Mouse (Mus musculus) heart, embryonic 11.5 days (tissue): ENCODE data around the gene Slc25a24. TPM values are rescaled to one million over a fixed set of nuclear protein-coding genes. Genes with fewer than 3 reads are reported as not detected.
A peak's percentile ranks its signal among the peaks of the same experiment; 100 is the strongest.

ENCODE experiments used
- ATAC-seq: fragments of 200-750 bp; cut with Nextera tagmentation; replicated peaks from 2 replicates; pipeline ENCODE4 v1.8.0; 2017; ENCODE audit warnings: moderate library complexity; ENCODE audit not compliant: insufficient number of reproducible peaks, low FRiP score, low TSS enrichment
- H3K27ac ChIP-seq: fragments of 300-500 bp; sonication (generic); 2 replicates; pipeline ENCODE4 v1.5.1; 2014; ENCODE audit warnings: mild to moderate bottlenecking, low read depth, low read length
- H3K27me3 ChIP-seq: fragments of 300-500 bp; sonication (generic); 2 replicates; pipeline ENCODE4 v1.6.1; 2014; ENCODE audit warnings: mild to moderate bottlenecking, low read length, mixed read lengths; ENCODE audit not compliant: control insufficient read depth, insufficient read depth
- H3K36me3 ChIP-seq: fragments of 300-500 bp; sonication (generic); 2 replicates; pipeline ENCODE4 v1.6.1; 2014; ENCODE audit warnings: mild to moderate bottlenecking, low read length, moderate library complexity, mixed read lengths; ENCODE audit not compliant: control insufficient read depth, insufficient read depth
- H3K4me1 ChIP-seq: fragments of 300-500 bp; sonication (generic); 2 replicates; pipeline ENCODE4 v1.6.1; 2014; ENCODE audit warnings: low read length; ENCODE audit not compliant: control insufficient read depth, insufficient read depth
- H3K4me2 ChIP-seq: fragments of 300-500 bp; sonication (generic); 2 replicates; pipeline ENCODE4 v1.6.1; 2014; ENCODE audit warnings: mild to moderate bottlenecking, moderate library complexity
- H3K4me3 ChIP-seq: fragments of 300-500 bp; sonication (generic); 2 replicates; pipeline ENCODE4 v1.5.1; 2014; ENCODE audit warnings: low read depth, low read length
- H3K9ac ChIP-seq: fragments of 300-500 bp; sonication (generic); 2 replicates; pipeline ENCODE4 v1.6.1; 2014; ENCODE audit warnings: mild to moderate bottlenecking, low read depth, low read length, moderate library complexity
- H3K9me3 ChIP-seq: fragments of 300-500 bp; sonication (generic); replicated peaks from 2 replicates; pipeline ENCODE4 v1.6.1; 2016; ENCODE audit warnings: low read length; ENCODE audit not compliant: control insufficient read depth
- WGBS: fragments of 180-500 bp; shearing (Covaris S2); extraction: QIAGEN DNeasy Blood & Tissue Kit; methylation state at CpG from one replicate; pipeline ENCODE4 v1.1.7; 2014; ENCODE audit not compliant: insufficient replicate concordance; 5-methylcytosine and 5-hydroxymethylcytosine counted together
- polyA plus RNA-seq: library from polyadenylated mRNA; unstranded; fragments of >200 nt; fragmentation: Nextera tagmentation; extraction: Ambion mirVana; gene quantifications from 2 replicates; pipeline ENCODE4 v1.2.1, GENCODE M21; 2014

The Slc25a24 gene
- polyA plus RNA-seq, 1 experiment from 2014 or later = 38.1 TPM

GRCm38 (mm10) chr3:109123531-109123981, 607 bp downstream of the Slc25a24 start:
- H3K9ac ChIP-seq = peak overlapping the region; percentile 97
- peak overlapping the region; percentile 78 for H3K4me2 ChIP-seq
- H3K4me3 ChIP-seq = peak overlapping the region; percentile 88
- WGBS = 3% methylated on average over 8 of the region's 8 CpGs
- H3K36me3 ChIP-seq = 0 out of 2 replicates have a peak, but pooled peaks cover 3% of the 10 kb centered on the region
- no peaks in the 10 kb centered on the region for H3K9me3 ChIP-seq
- H3K27ac ChIP-seq = peak overlapping the region; percentile 94
- H3K4me1 ChIP-seq = peaks cover 19% of the 10 kb centered on the region
- no peaks in the 10 kb centered on the region for H3K27me3 ChIP-seq
- ATAC-seq = peak; percentile 14; the same call in 1 of the 2 replicates

- Histone ChIP-seq H3K4me3 (peak overlapping the region; percentile 88), H3K27ac (no peak overlapping the region; the same call in 1 of the 2 replicates), H3K36me3 (0 out of 2 replicates have a peak, but pooled peaks cover 3% of the 10 kb centered on the region), H3K27me3 (no peaks in the 10 kb centered on the region), H3K4me1 (peaks cover 19% of the 10 kb centered on the region), H3K9ac (no peak overlapping the region), H3K4me2 (peak overlapping the region; percentile 78), H3K9me3 (no peaks in the 10 kb centered on the region)
- ATAC-seq = no peak
- 19% methylated on average over 4 of the region's 4 CpGs for WGBS
Observed at GRCm38 (mm10) chr3:109124091-109124490, 1.1 kb downstream of the Slc25a24 start.

- Histone ChIP-seq H3K36me3 (0 out of 2 replicates have a peak, but pooled peaks cover 3% of the 10 kb centered on the region), H3K9me3 (no peaks in the 10 kb centered on the region), H3K4me2 (0 out of 2 replicates have a peak overlapping the region, but pooled peaks have one; percentile 17), H3K4me1 (peaks cover 19% of the 10 kb centered on the region), H3K4me3 (no peak overlapping the region), H3K9ac (no peak overlapping the region), H3K27ac (0 out of 2 replicates have a peak overlapping the region, but pooled peaks have one; percentile 10), H3K27me3 (no peaks in the 10 kb centered on the region)
- 53% methylated on average over 6 of the region's 6 CpGs for WGBS
- peak; percentile 44; the same call in 1 of the 2 replicates for ATAC-seq
Observed at GRCm38 (mm10) chr3:109125531-109125930, 2.6 kb downstream of the Slc25a24 start.

- 71% methylated on average over 5 of the region's 5 CpGs for WGBS
- Histone ChIP-seq H3K4me3 (no peak overlapping the region), H3K4me1 (peaks cover 8% of the 10 kb centered on the region), H3K27ac (no peak overlapping the region), H3K9me3 (no peaks in the 10 kb centered on the region), H3K36me3 (peaks cover 3% of the 10 kb centered on the region; the same call in 1 of the 2 replicates), H3K4me2 (no peak overlapping the region), H3K9ac (no peak overlapping the region), H3K27me3 (no peaks in the 10 kb centered on the region)
- no peak for ATAC-seq
Observed at GRCm38 (mm10) chr3:109129768-109130167, 6.8 kb downstream of the Slc25a24 start.

DNA sequence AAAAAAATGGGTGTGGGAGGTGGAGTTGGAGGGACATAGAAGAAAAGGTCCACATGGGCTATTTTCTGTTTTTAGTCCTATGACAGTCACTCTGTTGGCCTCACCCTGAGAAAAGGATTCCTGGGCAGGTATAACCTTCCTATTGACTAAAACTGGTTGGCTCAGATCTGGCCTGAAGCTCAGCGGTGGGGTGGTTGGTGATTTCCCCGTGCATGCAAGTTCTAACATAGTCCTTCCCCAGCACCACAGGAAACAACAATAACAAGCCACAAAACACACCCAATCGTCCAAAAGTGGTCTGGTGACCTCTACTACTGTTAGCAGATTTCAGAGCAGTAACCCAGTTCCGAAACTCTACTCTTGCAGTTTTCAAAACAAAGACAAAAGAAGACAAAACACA, 10.0 kb downstream of the Slc25a24 start:
- WGBS = 87% methylated on average over 4 of the region's 4 CpGs
- Histone ChIP-seq H3K27me3 (no peaks in the 10 kb centered on the region), H3K4me1 (no peaks in the 10 kb centered on the region), H3K9ac (no peak overlapping the region), H3K4me3 (no peak overlapping the region), H3K9me3 (no peaks in the 10 kb centered on the region), H3K36me3 (peaks cover 5% of the 10 kb centered on the region; the same call in 1 of the 2 replicates), H3K27ac (no peak overlapping the region), H3K4me2 (no peak overlapping the region)
- ATAC-seq = no peak

- Histone ChIP-seq H3K27ac (no peak overlapping the region), H3K4me1 (no peaks in the 10 kb centered on the region), H3K27me3 (no peaks in the 10 kb centered on the region), H3K4me2 (no peak overlapping the region), H3K9me3 (no peaks in the 10 kb centered on the region), H3K9ac (no peak overlapping the region), H3K36me3 (peaks cover 5% of the 10 kb centered on the region; the same call in 1 of the 2 replicates), H3K4me3 (no peak overlapping the region)
- 93% methylated on average over 15 of the region's 15 CpGs for WGBS
- ATAC-seq = no peak
Observed at GRCm38 (mm10) chr3:109134036-109134435, 11.1 kb downstream of the Slc25a24 start.

DNA sequence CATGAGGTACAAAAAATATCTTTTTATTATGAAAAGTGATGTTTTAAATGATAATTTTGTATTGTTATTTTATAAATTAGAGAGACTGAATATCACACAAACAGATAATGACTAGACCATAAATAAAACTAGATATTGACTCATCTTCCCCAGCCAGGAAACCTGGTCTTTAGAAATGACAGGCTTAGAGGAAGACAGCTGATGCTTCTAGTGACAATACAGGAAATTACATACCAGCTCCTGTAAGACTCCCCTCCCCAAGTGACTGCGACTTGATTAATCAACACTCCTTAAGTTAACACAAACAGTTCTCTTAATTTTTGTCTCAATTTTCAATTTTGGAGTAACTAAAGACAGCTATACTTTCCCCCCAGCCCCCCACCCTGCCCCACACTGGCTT, 12.4 kb downstream of the Slc25a24 start:
- 71% methylated on average over 1 of the region's 1 CpGs for WGBS

GRCm38 (mm10) chr3:109152561-109152960, 29.6 kb downstream of the Slc25a24 start:
- H3K4me1 ChIP-seq = no peaks in the 10 kb centered on the region
- no peaks in the 10 kb centered on the region for H3K9me3 ChIP-seq
- H3K27ac ChIP-seq = no peak overlapping the region
- 70% methylated on average over 4 of the region's 4 CpGs for WGBS
- no peak overlapping the region for H3K4me3 ChIP-seq
- no peak overlapping the region for H3K4me2 ChIP-seq
- no peak overlapping the region for H3K9ac ChIP-seq
- no peaks in the 10 kb centered on the region for H3K27me3 ChIP-seq
- H3K36me3 ChIP-seq = no peaks in the 10 kb centered on the region
- ATAC-seq = no peak

More for the DNA sequence above, 12.4 kb downstream of the Slc25a24 start:
- Histone ChIP-seq H3K4me2 (no peak overlapping the region), H3K27me3 (no peaks in the 10 kb centered on the region), H3K4me1 (no peaks in the 10 kb centered on the region), H3K9ac (no peak overlapping the region), H3K9me3 (no peaks in the 10 kb centered on the region), H3K27ac (no peak overlapping the region), H3K4me3 (no peak overlapping the region), H3K36me3 (peaks cover 5% of the 10 kb centered on the region; the same call in 1 of the 2 replicates)
- no peak for ATAC-seq

- Histone ChIP-seq H3K9me3 (no peaks in the 10 kb centered on the region), H3K27me3 (no peaks in the 10 kb centered on the region), H3K9ac (no peak overlapping the region), H3K4me1 (no peaks in the 10 kb centered on the region), H3K36me3 (no peaks in the 10 kb centered on the region), H3K4me2 (no peak overlapping the region), H3K4me3 (no peak overlapping the region), H3K27ac (no peak overlapping the region)
- no peak for ATAC-seq
- 89% methylated on average over 6 of the region's 6 CpGs for WGBS
Observed at GRCm38 (mm10) chr3:109153410-109153809, 30.5 kb downstream of the Slc25a24 start.
